Mouse (Mus musculus): ENCODE measurements at regions not wholly inside any gene's neighbourhood (a gene's known extent, or its start where the extent isn't known, plus 50 kb on each side); places are given as distances from the start of the nearest gene placed in this dataset.

- TF ChIP-seq HCFC1 (IDR thresholded peaks at IDR 0.05; ENCODE audit: borderline replicate concordance, insufficient read depth, low read length) (no peak), CHD2 (IDR thresholded peaks at IDR 0.05; ENCODE audit: low read depth, low read length) (no peak), ZC3H11A (IDR thresholded peaks at IDR 0.05; ENCODE audit: borderline replicate concordance, low read depth, low read length) (no peak), MAFK (IDR thresholded peaks at IDR 0.05; ENCODE audit: insufficient read depth, low read depth, low read length) (no peak), ZNF384 (IDR thresholded peaks at IDR 0.05; ENCODE audit: low read depth, low read length) (no peak)
Observed at GRCm38 (mm10) chr3:144058106-144058505, 146.9 kb downstream of the Lmo4 start.
